Mouse (Mus musculus): ENCODE data around the gene Ctc1.
"Not testable (repeated sequence)": the region's sequence is repeated elsewhere in the genome, so short reads cannot be mapped to it uniquely, and the experiment has no call there.

The Ctc1 gene

GRCm38 (mm10) chr11:69015644-69016441 lies at the start of gene Ctc1:
Gene Ctc1, plus strand, starts transcription at chr11:69015911.
- DNase-seq (ENCODE audit: low spot score), result peak; percentile 79

- no peak for DNase-seq (ENCODE audit: low spot score)
These were observed 49.2 kb upstream of the Ctc1 start for GRCm38 (mm10) chr11:68966554-68966953.

- peak; percentile 79 for DNase-seq (ENCODE audit: low spot score)
These were observed 48.1 kb upstream of the Ctc1 start, which contains the start of gene Slc25a35 for GRCm38 (mm10) chr11:68967337-68968282. Gene Slc25a35, plus strand, starts transcription at chr11:68968131.

- DNase-seq (ENCODE audit: low spot score), result no peak
These were observed 47.0 kb upstream of the Ctc1 start for GRCm38 (mm10) chr11:68968752-68969151.

GRCm38 (mm10) chr11:68970232-68970631 lies 45.5 kb upstream of the Ctc1 start:
- DNase-seq (ENCODE audit: low spot score), result no peak

GRCm38 (mm10) chr11:68973250-68974058 lies 42.3 kb upstream of the Ctc1 start:
- peak; percentile 72 for DNase-seq (ENCODE audit: low spot score)

GRCm38 (mm10) chr11:68974059-68974450 lies 41.7 kb upstream of the Ctc1 start:
- no peak for DNase-seq (ENCODE audit: low spot score)

GRCm38 (mm10) chr11:68975085-68975484 lies 40.6 kb upstream of the Ctc1 start, which contains the start of gene Rangrf:
Gene Rangrf, minus strand, starts transcription at chr11:68975185.
- DNase-seq (ENCODE audit: low spot score), result no peak

GRCm38 (mm10) chr11:68975601-68976000 lies 40.1 kb upstream of the Ctc1 start:
- no peak for DNase-seq (ENCODE audit: low spot score)

GRCm38 (mm10) chr11:68979320-68979733 lies 36.4 kb upstream of the Ctc1 start:
- no peak for DNase-seq (ENCODE audit: low spot score)

- DNase-seq (ENCODE audit: low spot score), result no peak
These were observed 34.8 kb upstream of the Ctc1 start for GRCm38 (mm10) chr11:68980919-68981318.

GRCm38 (mm10) chr11:68982639-68983369 lies 32.9 kb upstream of the Ctc1 start:
- peak; percentile 77 for DNase-seq (ENCODE audit: low spot score)

GRCm38 (mm10) chr11:68987365-68987882 lies 28.3 kb upstream of the Ctc1 start:
- DNase-seq (ENCODE audit: low spot score), result no peak

GRCm38 (mm10) chr11:68988341-68988740 lies 27.4 kb upstream of the Ctc1 start:
- no peak for DNase-seq (ENCODE audit: low spot score)

GRCm38 (mm10) chr11:68993122-68993521 lies 22.6 kb upstream of the Ctc1 start:
- DNase-seq (ENCODE audit: low spot score), result no peak

- no peak for DNase-seq (ENCODE audit: low spot score)
These were observed 21.3 kb upstream of the Ctc1 start for GRCm38 (mm10) chr11:68994377-68994776.

GRCm38 (mm10) chr11:68997080-68997479 lies 18.6 kb upstream of the Ctc1 start:
- no peak for DNase-seq (ENCODE audit: low spot score)

- not testable (repeated sequence) for DNase-seq (ENCODE audit: low spot score)
These were observed 12.9 kb upstream of the Ctc1 start for GRCm38 (mm10) chr11:69002782-69003181.

- no peak for DNase-seq (ENCODE audit: low spot score)
These were observed 12.1 kb upstream of the Ctc1 start for GRCm38 (mm10) chr11:69003592-69003991.

GRCm38 (mm10) chr11:69005193-69005592 lies 10.5 kb upstream of the Ctc1 start:
- no peak for DNase-seq (ENCODE audit: low spot score)

- not testable (repeated sequence) for DNase-seq (ENCODE audit: low spot score)
These were observed 9.1 kb upstream of the Ctc1 start for GRCm38 (mm10) chr11:69006575-69006974.

Data from ovary, postnatal 14 days (tissue).